Mouse (Mus musculus) spleen, postnatal 14 days (tissue): ENCODE data around the gene Gata1.
"Not testable (repeated sequence)": the region's sequence is repeated elsewhere in the genome, so short reads cannot be mapped to it uniquely, and the experiment has no call there.

Experiments used
- DNase-seq, 2 experiments: peaks; one replicate each; pipeline ENCODE4 v3.0.0; 2021 to 2022; ENCODE audit warnings: low spot score in 2 of 2

The Gata1 gene

GRCm38 (mm10) chrX:7977892-7978291, at the start of gene Gata1:
Gene Gata1, minus strand, starts transcription at chrX:7978071.
- DNase-seq: no peak

DNA sequence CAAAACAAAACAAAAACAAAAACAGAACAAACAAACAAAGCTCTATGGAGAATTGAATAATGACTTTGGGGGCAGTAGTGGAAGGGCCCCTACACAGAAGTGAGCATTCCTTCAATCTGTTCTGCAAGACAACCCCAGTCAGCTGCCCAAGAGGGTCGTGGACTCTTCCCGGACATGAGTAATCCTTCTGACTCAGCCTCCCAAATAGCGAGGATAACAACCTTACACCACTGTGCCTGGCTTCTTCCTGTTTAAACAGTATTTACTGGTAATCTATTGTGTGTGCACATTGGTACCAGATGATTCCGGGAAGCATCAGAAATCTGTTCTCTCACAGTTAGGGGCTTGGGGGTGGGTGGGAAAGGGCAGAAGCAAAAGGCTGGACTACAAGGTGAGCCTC, 48.9 kb upstream of the Gata1 start:
- no peak for DNase-seq

DNA sequence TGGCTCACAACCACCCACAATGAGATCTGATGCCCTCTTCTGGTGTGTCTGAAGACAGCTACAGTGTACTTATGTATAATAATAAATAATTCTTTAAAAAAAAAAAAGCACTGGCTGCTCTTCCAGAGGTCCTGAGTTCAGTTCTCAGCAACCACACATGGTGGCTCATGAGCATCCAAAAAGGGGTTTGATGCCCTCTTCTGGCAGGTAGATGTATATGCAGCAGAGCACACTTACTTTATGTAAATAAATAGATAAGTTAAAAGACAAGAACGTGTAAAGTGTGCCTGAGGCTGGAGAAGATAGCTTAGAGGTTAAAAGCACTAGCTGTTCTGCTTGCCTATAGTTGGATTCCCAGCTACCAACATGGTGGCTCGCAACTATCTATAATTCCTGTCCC, 46.9 kb upstream of the Gata1 start:
- DNase-seq: no peak

GRCm38 (mm10) chrX:8020111-8020778, 42.4 kb upstream of the Gata1 start:
- no peak for DNase-seq

DNA sequence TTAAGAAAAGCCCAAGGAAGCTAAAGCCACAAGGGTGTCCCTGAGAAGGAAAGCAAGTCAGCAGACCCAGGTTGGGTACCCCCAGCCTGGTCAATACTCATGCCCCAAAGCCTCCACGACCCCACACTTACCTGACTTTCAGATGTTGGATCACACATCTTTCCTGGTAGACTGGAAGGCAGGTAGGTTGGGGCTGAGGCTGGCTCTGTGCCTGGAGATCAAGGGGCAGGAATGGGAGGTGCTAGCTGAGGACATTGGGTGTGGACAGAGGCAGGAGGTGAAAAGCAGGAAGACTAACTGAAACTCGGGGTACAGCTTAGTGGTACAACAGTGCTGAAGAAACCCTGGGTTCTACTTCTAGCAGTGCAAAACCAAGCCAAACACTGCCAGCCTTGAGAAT, 40.4 kb upstream of the Gata1 start, which contains the start of gene Glod5:
Gene Glod5, minus strand, starts transcription at position 207 of the 400 bp plus-strand sequence.
- DNase-seq: no peak

GRCm38 (mm10) chrX:8017142-8017541, 39.3 kb upstream of the Gata1 start:
- peak in 1 of 2 experiments; percentile 35 for DNase-seq

GRCm38 (mm10) chrX:8015675-8016074, 37.8 kb upstream of the Gata1 start:
- DNase-seq: not testable (repeated sequence)

DNA sequence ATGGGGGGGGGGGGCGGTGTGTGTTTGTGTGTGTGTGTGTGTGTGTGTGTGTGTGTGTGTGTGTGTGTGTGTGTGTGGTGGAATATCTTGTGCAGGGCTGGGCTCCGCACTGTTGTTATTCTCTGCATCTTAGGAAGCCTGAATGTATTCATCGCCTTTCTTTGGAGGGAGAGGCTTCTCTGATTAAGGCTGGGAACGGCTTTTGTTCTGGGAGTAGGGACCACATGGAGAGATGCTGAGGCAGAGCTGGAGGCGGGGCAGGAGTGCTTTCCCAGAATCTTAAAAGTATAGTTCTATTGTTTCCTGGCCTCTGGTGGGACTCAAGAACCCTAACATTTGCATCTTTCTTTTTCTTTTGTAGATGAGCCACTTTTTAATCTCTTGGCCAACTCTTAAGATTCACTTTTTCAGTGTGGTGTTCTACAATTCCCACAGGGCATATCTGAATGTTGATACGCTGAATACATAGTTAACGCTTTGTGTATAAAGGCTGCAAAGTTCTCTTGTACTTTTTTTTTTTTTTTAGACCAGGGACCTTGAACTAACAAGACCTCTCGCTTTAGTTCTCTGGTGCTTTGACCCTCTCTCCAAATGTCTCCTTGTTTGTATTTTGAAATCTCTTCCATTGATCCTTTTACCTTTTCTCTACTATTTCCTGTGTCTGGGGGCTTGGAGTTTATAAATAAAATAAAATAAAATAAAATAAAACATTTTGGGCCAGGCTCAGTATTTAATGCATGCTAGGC, 35.9 kb upstream of the Gata1 start:
- no peak for DNase-seq

GRCm38 (mm10) chrX:8013157-8013556, 35.3 kb upstream of the Gata1 start:
- DNase-seq: no peak

- DNase-seq: not testable (repeated sequence)
Observed at GRCm38 (mm10) chrX:8009356-8009755, 31.5 kb upstream of the Gata1 start.

GRCm38 (mm10) chrX:8008543-8008942, 30.7 kb upstream of the Gata1 start:
- DNase-seq: no peak

DNA sequence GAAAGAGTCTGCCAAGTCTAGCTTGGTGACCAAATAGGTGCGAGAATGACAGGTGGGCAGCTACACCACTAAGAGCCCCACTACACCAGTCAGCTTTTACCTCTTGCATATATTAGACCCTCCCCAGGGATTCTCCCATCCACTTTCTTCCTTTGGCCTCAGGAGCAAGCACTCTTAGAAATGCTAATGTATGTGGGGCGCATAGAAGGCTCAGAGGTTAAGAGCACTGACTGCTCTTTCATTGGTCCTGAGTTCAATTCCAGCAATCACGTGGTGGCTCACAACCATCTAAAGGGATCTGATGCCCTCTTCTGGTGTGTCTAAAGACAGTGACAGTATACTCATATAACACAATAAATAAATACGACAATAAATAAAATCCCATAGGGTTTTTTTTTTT, 25.1 kb upstream of the Gata1 start:
- no peak for DNase-seq

DNA sequence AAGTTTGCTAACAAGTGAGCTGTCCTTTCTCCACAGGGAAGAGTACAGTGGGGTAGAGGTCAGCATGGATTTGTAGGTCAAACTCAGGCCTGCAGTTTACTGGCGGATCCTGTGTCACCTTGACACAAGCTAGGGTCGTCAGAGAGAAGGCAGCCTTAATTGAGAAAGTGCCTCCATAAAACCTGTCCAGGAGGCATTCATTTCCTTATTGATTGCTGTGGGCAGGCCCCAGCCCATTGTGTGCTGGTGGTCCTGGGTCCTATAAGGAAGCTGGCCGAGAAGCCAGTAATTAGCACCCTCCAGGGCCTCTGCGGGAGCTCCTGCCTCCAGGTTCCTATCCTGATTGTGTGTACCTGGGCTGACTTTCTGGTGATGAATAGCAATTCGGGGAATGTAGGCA, 24.1 kb upstream of the Gata1 start:
- DNase-seq: no peak

GRCm38 (mm10) chrX:8000546-8001192, 22.8 kb upstream of the Gata1 start:
- DNase-seq: no peak

DNA sequence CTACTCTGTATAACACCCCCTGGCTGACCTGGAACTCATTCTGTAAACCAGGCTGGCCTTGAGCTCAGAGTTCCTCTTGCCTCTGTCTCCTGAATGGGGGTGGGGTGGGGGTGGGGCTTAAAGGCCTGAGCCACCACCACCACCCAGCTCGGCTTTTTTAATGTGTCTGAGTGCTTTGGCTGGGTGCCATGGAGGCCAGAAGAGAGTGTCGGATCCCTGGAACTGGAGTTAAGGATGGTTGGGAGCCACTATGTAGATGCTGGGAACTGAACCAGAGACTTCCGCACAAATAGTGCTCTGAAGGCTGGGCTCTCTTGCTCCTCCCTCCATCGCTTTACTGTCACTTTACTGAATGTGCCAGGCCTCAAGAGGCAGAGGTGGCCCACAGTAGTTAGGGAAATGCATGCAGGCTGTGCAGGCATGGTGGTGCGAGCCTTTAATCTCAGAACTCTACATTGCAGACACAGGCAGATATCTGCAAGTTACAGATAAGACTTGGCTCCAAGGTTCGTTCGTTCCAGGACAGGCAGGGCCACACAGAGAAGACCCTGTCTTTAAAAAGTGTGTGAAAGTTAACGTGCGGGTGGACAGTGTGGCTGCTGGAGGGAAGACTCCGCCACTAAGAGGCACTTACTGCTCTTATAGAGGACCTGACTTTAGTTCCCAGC, 15.3 kb upstream of the Gata1 start:
- DNase-seq: peak in 1 of 2 experiments; percentile 4

DNA sequence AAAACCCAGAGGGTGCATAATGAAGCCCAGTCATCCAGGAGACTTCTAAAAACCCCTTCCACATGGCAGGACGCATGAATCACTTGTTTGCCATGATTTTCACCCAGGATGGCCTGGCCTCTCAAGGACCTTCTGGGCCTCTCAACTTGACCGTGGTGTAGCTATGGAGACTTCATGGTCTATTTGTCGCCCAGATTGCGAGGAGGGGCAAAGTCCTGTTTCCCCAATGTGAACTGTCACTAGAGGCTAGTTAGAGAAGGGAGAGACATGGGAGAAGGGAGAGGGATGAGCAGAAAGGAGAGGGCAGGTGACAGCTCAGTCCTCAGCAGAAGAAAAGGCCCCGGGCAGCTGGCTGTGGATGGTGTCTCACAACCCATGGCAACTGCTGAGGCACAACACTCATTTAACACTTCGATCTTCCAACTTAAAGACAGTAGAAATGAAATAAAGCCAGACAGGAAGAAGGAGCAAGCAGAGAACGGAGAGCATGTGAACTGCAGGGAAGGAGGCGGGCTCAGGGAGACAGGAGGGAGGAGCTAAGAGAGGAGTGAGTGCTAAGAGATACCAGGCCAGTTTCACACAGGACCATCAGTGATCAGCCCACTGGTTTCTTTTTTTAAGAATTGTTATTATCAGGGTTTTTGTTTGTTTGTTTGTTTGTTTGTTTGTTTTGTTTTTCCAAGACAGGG, 14.7 kb upstream of the Gata1 start:
- no peak for DNase-seq

DNA sequence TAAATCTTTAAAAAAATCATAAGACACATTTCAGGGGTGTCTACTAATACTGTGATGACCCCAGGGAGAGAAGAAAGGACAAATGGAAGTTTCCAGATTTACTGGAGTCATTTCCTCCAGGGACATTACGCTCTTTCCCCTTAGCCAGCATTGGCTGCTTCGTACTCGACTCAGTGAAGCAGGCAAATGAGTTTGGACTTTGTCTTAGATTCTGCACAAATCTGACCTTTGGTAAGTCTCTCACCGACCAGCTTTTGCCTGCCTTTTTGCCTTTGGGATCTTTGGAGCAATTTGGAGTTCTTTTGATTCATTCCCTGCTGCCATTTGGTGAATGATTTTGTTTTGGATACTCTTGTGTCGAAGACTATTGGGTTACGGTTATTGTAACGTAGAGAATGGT, 3.5 kb upstream of the Gata1 start:
- DNase-seq: no peak

- DNase-seq: peak; percentile 51 to 72
Observed at GRCm38 (mm10) chrX:7971292-7971691, 6.6 kb downstream of the Gata1 start.

DNA sequence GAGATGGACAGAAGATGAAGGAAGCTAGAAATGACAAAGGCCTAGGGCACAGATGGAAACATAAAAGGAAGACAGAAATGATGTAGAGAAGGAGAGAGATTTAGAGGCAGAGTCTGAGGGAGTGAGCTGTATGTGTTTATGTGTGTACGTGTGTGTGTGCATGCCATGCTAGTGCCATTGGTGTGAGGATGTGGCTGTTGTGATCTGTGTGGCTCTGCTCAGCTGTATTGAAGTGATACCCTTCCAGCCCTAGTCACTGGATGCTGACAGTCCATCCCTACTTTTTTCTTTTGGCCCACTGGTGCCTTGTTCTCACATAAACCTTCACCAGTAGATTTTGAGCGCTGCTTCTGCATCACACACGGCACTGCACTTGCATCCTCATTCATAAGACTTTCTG, 9.0 kb downstream of the Gata1 start:
- DNase-seq: no peak

GRCm38 (mm10) chrX:7968226-7968625, 9.6 kb downstream of the Gata1 start:
- no peak for DNase-seq

GRCm38 (mm10) chrX:7967596-7968201, 10.2 kb downstream of the Gata1 start:
- peak; percentile 27 to 29 for DNase-seq
